Mouse (Mus musculus) forebrain, embryonic 13.5 days (tissue): Measurements from ENCODE around the gene Wrnip1. TPM values are rescaled to one million over a fixed set of nuclear protein-coding genes. Genes with fewer than 3 reads are reported as not detected.
"Not testable (repeated sequence)": the region's sequence is repeated elsewhere in the genome, so short reads cannot be mapped to it uniquely, and the experiment has no call there.

Source experiments
- ATAC-seq: fragments of 200-750 bp; cut with Nextera tagmentation; 2 replicates; pipeline ENCODE4 v1.8.0; 2017
- H3K27ac ChIP-seq: fragments of 300-500 bp; sonication (generic); 2 replicates; pipeline ENCODE4 v1.5.1; 2015; ENCODE audit warnings: inconsistent platforms, mild to moderate bottlenecking, moderate library complexity
- H3K27me3 ChIP-seq: fragments of 300-500 bp; sonication (generic); 2 replicates; pipeline ENCODE4 v1.6.1; 2015; ENCODE audit warnings: mild to moderate bottlenecking, inconsistent platforms
- H3K36me3 ChIP-seq: fragments of 300-500 bp; sonication (generic); 2 replicates; pipeline ENCODE4 v1.6.1; 2015; ENCODE audit warnings: mild to moderate bottlenecking, inconsistent platforms; ENCODE audit not compliant: poor library complexity, severe bottlenecking
- H3K4me1 ChIP-seq: fragments of 300-500 bp; sonication (generic); 2 replicates; pipeline ENCODE4 v1.6.1; 2015; ENCODE audit warnings: inconsistent platforms
- H3K4me2 ChIP-seq: fragments of 300-500 bp; sonication (generic); 2 replicates; pipeline ENCODE4 v1.6.1; 2015; ENCODE audit warnings: inconsistent platforms, mild to moderate bottlenecking, moderate library complexity
- H3K4me3 ChIP-seq: fragments of 300-500 bp; sonication (generic); 2 replicates; pipeline ENCODE4 v1.5.1; 2015; ENCODE audit warnings: mild to moderate bottlenecking, inconsistent platforms
- H3K9ac ChIP-seq: fragments of 300-500 bp; sonication (generic); 2 replicates; pipeline ENCODE4 v1.6.1; 2015; ENCODE audit warnings: mild to moderate bottlenecking, inconsistent platforms
- H3K9me3 ChIP-seq: fragments of 300-500 bp; sonication (generic); replicated peaks from 2 replicates; pipeline ENCODE4 v1.6.1; 2016; ENCODE audit warnings: inconsistent platforms
- WGBS: fragments of 180-500 bp; shearing (Covaris S2); methylation state at CpG from one replicate; pipeline ENCODE4 v1.1.7; 2015; 5-methylcytosine and 5-hydroxymethylcytosine counted together
- polyA plus RNA-seq: library from polyadenylated mRNA; unstranded; fragments of >200 nt; fragmentation: Nextera tagmentation; extraction: Ambion mirVana; gene quantifications from 2 replicates; pipeline ENCODE4 v1.2.1, GENCODE M21; 2015

Wrnip1 gene
- polyA plus RNA-seq, 1 experiment from 2014 or later, result 22.1 TPM

- H3K4me2 ChIP-seq, H3K27ac ChIP-seq, H3K27me3 ChIP-seq, H3K36me3 ChIP-seq, H3K9me3 ChIP-seq, H3K4me3 ChIP-seq, H3K9ac ChIP-seq, ATAC-seq, H3K4me1 ChIP-seq: not testable (repeated sequence)
- WGBS, result 89% methylated on average over 3 of the region's 3 CpGs
Observed at GRCm38 (mm10) chr13:32864529-32864928, 62.7 kb downstream of the Wrnip1 start.

- Histone ChIP-seq H3K27ac (no peak overlapping the region), H3K4me3 (no peak overlapping the region), H3K4me1 (no peaks in the 10 kb centered on the region), H3K9me3 (no peaks in the 10 kb centered on the region), H3K9ac (no peak overlapping the region), H3K27me3 (no peaks in the 10 kb centered on the region), H3K36me3 (no peaks in the 10 kb centered on the region), H3K4me2 (no peak overlapping the region)
- 54% methylated on average over 2 of the region's 2 CpGs for WGBS
- ATAC-seq, result no peak
Observed at GRCm38 (mm10) chr13:32865591-32865990, 63.8 kb downstream of the Wrnip1 start.

GRCm38 (mm10) chr13:32866484-32866883 lies 64.6 kb downstream of the Wrnip1 start:
- Histone ChIP-seq H3K4me3 (no peak overlapping the region), H3K4me1 (no peaks in the 10 kb centered on the region), H3K9ac (no peak overlapping the region), H3K27ac (no peak overlapping the region), H3K9me3 (no peaks in the 10 kb centered on the region), H3K36me3 (no peaks in the 10 kb centered on the region), H3K27me3 (no peaks in the 10 kb centered on the region), H3K4me2 (no peak overlapping the region)
- ATAC-seq, result peak; percentile 85
- 5% methylated on average over 9 of the region's 9 CpGs for WGBS

- no peak overlapping the region for H3K9ac ChIP-seq
- no peaks in the 10 kb centered on the region for H3K4me1 ChIP-seq
- no peak overlapping the region for H3K4me2 ChIP-seq
- no peak overlapping the region for H3K4me3 ChIP-seq
- ATAC-seq, result no peak
- no peak overlapping the region for H3K27ac ChIP-seq
- no peaks in the 10 kb centered on the region for H3K9me3 ChIP-seq
- H3K36me3 ChIP-seq, result no peaks in the 10 kb centered on the region
- H3K27me3 ChIP-seq, result no peaks in the 10 kb centered on the region
- 43% methylated on average over 2 of the region's 2 CpGs for WGBS
Observed at GRCm38 (mm10) chr13:32867030-32867429, 65.2 kb downstream of the Wrnip1 start.

- H3K36me3 ChIP-seq, H3K9me3 ChIP-seq, H3K27me3 ChIP-seq, H3K4me3 ChIP-seq, H3K4me1 ChIP-seq, ATAC-seq, H3K4me2 ChIP-seq, H3K9ac ChIP-seq, H3K27ac ChIP-seq: not testable (repeated sequence)
- WGBS, result 86% methylated on average over 4 of the region's 4 CpGs
Observed at GRCm38 (mm10) chr13:32868233-32868632, 66.4 kb downstream of the Wrnip1 start.

- Histone ChIP-seq H3K27me3 (no peaks in the 10 kb centered on the region), H3K9me3 (no peaks in the 10 kb centered on the region), H3K36me3 (no peaks in the 10 kb centered on the region), H3K27ac (no peak overlapping the region), H3K4me2 (no peak overlapping the region), H3K9ac (no peak overlapping the region), H3K4me3 (no peak overlapping the region), H3K4me1 (no peaks in the 10 kb centered on the region)
- 84% methylated on average over 5 of the region's 5 CpGs for WGBS
- ATAC-seq, result no peak
Observed at GRCm38 (mm10) chr13:32868843-32869242, 67.0 kb downstream of the Wrnip1 start.

Other genes starting within 250 kb of the Wrnip1 start
- gene Mylk4, start 18.1 kb upstream of the Wrnip1 start, polyA plus RNA-seq, result 0.04 TPM in 1 of 2 replicates, not detected in the other
- not detected in 2 replicates for gene D930007J09Rik, start 811 bp downstream of the Wrnip1 start, polyA plus RNA-seq
- 0.22 and 0.97 TPM in 2 replicates for gene Serpinb1a, start 49.1 kb downstream of the Wrnip1 start, polyA plus RNA-seq
- gene Serpinb1c, start 96.2 kb downstream of the Wrnip1 start, polyA plus RNA-seq, result not detected in 2 replicates
- 0.49 and 0.70 TPM in 2 replicates for gene Serpinb6b, start 163.2 kb downstream of the Wrnip1 start, polyA plus RNA-seq
- gene Serpinb9, start 201.2 kb downstream of the Wrnip1 start, polyA plus RNA-seq, result 0.42 and 0.61 TPM in 2 replicates
- 0.06 and 0.09 TPM in 2 replicates for gene Serpinb9b, start 225.4 kb downstream of the Wrnip1 start, polyA plus RNA-seq